In the genomic region with DNA sequence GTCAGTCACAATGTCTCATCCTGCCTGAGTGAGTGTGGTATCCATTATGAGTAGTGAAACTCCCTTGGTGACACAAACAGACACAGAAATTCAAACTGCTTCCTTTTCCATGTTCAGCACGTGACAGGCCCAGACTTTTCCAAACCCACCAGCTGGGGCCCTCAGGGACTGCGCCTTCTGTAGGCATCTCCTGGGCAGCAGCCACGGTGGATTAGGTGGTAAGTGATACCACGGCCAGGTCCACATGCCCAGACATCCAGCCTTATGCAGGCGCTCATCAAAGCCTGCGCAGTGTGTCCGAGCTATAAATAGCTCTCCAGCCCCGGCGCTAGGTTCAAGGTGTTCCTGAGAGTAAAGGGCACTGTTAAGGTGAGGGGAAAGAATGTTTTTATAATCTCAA, we compare ENCODE assay signal across 23 mouse cellular contexts. TPM values are rescaled to one million over a fixed set of nuclear protein-coding genes. Genes with fewer than 3 reads are reported as not detected.
A peak's percentile ranks its signal among the peaks of the same experiment; 100 is the strongest.
DNase-seq lines count a peak whose midpoint lies in the region; ATAC-seq and TF ChIP-seq lines count a peak whose summit lies in the region.
"Had no signal": no experiment of that assay in that cellular context is flagged by ENCODE, and none has a peak within 500 bp of the region (broad histone marks: within the 10 kb centered on the region; RNA-seq: fewer than 3 reads in every experiment).

No protein-coding gene starts in this region.

- H3K27me3 ChIP-seq in CH12.LX (replicated peaks) = peaks cover 18% of the 10 kb centered on the region
- no peaks in the 10 kb centered on the region for H3K27me3 ChIP-seq in heart, adult 2 months (ENCODE audit: control insufficient read depth, insufficient read depth, low read length)
- H3K27me3 ChIP-seq in heart, embryonic 16.5 days (ENCODE audit: control insufficient read depth, insufficient read depth, low read length) = no peaks in the 10 kb centered on the region
- no peaks in the 10 kb centered on the region for H3K27me3 ChIP-seq in midbrain, embryonic 13.5 days
- H3K27me3 ChIP-seq in hindbrain, embryonic 13.5 days = no peaks in the 10 kb centered on the region
- H3K27me3 ChIP-seq: embryonic facial prominence, embryonic 12.5 days; intestine, embryonic 15.5 days; neural tube, embryonic 15.5 days had no signal

- TF ChIP-seq CTCF in CH12.LX (conservative IDR thresholded peaks at IDR 0.05 in 1 of 2, IDR thresholded peaks at IDR 0.05 in 1 of 2; ENCODE audit: low read depth in 2 of 2, low read length in 2 of 2) = no peak
- TF ChIP-seq CTCF in heart, adult 2 months (IDR thresholded peaks at IDR 0.05) = no peak

- H3K4me2 ChIP-seq in CH12.LX (ENCODE audit: insufficient read depth, low read depth, poor library complexity, severe bottlenecking) = no peak overlapping the region
- no peak overlapping the region for H3K4me2 ChIP-seq in heart, embryonic 16.5 days (ENCODE audit: low read depth, low read length)
- no peak overlapping the region for H3K4me2 ChIP-seq in midbrain, embryonic 13.5 days (replicated peaks)
- no peak overlapping the region for H3K4me2 ChIP-seq in hindbrain, embryonic 13.5 days
- H3K4me2 ChIP-seq: embryonic facial prominence, embryonic 12.5 days; hindbrain, embryonic 14.5 days; intestine, embryonic 15.5 days; liver, embryonic 12.5 days; lung, embryonic 14.5 days; midbrain, embryonic 11.5 days; neural tube, embryonic 15.5 days had no signal

- peak; percentile 22 for DNase-seq in cerebellum, adult 9-11 months
- DNase-seq in cerebellum, adult 9-10 months = no peak
- DNase-seq in CH12.LX (ENCODE audit: extremely low read depth) = no peak
- DNase-seq in heart, adult 2 months = peak; percentile 30 to 52
- no peak for DNase-seq in right cerebral cortex, postnatal 14 days
- DNase-seq: adrenal gland, adult 8-10 months; cerebellum, adult 11 months; cerebellum, postnatal 36 days; lung, embryonic 14.5 days; spleen, adult 18-20 months; thymus, adult 2 months had no signal

- no peaks in the 10 kb centered on the region for H3K9me3 ChIP-seq in CH12.LX (replicated peaks; ENCODE audit: low read length)
- H3K9me3 ChIP-seq in heart, embryonic 16.5 days (replicated peaks; ENCODE audit: control insufficient read depth, low read length) = no peaks in the 10 kb centered on the region
- H3K9me3 ChIP-seq in midbrain, embryonic 13.5 days = no peaks in the 10 kb centered on the region
- H3K9me3 ChIP-seq in hindbrain, embryonic 13.5 days = no peaks in the 10 kb centered on the region
- H3K9me3 ChIP-seq: embryonic facial prominence, embryonic 12.5 days; intestine, embryonic 15.5 days; liver, embryonic 12.5 days; neural tube, embryonic 15.5 days had no signal

- no peaks in the 10 kb centered on the region for H3K79me2 ChIP-seq in CH12.LX (replicated peaks; ENCODE audit: control insufficient read depth, extremely low read depth, insufficient read depth, poor library complexity, severe bottlenecking)
- no peaks in the 10 kb centered on the region for H3K79me2 ChIP-seq in heart, adult 2 months (replicated peaks; ENCODE audit: control insufficient read depth, insufficient read depth, low read length)

- dilution Hi-C loops in CH12.LX (cut with MboI; ENCODE audit: extremely low pct_ligation_motif_present, extremely low pct_unique_long_range_greater_than_20kb, low sequenced_read_pairs) = no loop called here

- H3K4me3 ChIP-seq in CH12.LX (replicated peaks in 1 of 3; ENCODE audit: low read depth in 2 of 3, low read length in 2 of 3, poor library complexity in 1 of 3) = no peak overlapping the region
- H3K4me3 ChIP-seq in heart, adult 2 months = no peak overlapping the region
- no peak overlapping the region for H3K4me3 ChIP-seq in heart, embryonic 16.5 days (ENCODE audit: low read length)
- H3K4me3 ChIP-seq in midbrain, embryonic 13.5 days (replicated peaks) = no peak overlapping the region
- no peak overlapping the region for H3K4me3 ChIP-seq in hindbrain, embryonic 13.5 days
- H3K4me3 ChIP-seq: embryonic facial prominence, embryonic 12.5 days; intestine, embryonic 15.5 days; liver, embryonic 12.5 days; neural tube, embryonic 15.5 days had no signal

- in situ Hi-C loops in CH12.LX (cut with MboI; ENCODE audit: low pct_ligation_motif_present, low pct_unique_long_range_greater_than_20kb, low sequenced_read_pairs) = no loop called here

- intact Hi-C loops in heart, adult 2 months (cut with DNase I) = no loop called here

- ATAC-seq in heart, embryonic 16.5 days (replicated peaks; ENCODE audit: extremely low read depth, insufficient read depth, low FRiP score) = peak; percentile 37; the same call in 1 of the 2 replicates
- ATAC-seq in midbrain, embryonic 13.5 days = no peak
- ATAC-seq in hindbrain, embryonic 13.5 days (ENCODE audit: low FRiP score) = no peak
- ATAC-seq: forebrain, embryonic 16.5 days; intestine, embryonic 15.5 days; liver, embryonic 12.5 days had no signal

- no peaks in the 10 kb centered on the region for H3K36me3 ChIP-seq in CH12.LX (replicated peaks in 1 of 2; ENCODE audit: control insufficient read depth in 1 of 2, insufficient read depth in 1 of 2, low read length in 1 of 2)
- no peaks in the 10 kb centered on the region for H3K36me3 ChIP-seq in heart, adult 2 months (ENCODE audit: control insufficient read depth, insufficient read depth, low read length)
- no peaks in the 10 kb centered on the region for H3K36me3 ChIP-seq in heart, embryonic 16.5 days (ENCODE audit: control insufficient read depth, insufficient read depth)
- H3K36me3 ChIP-seq in midbrain, embryonic 13.5 days = no peaks in the 10 kb centered on the region
- no peaks in the 10 kb centered on the region for H3K36me3 ChIP-seq in hindbrain, embryonic 13.5 days
- H3K36me3 ChIP-seq: embryonic facial prominence, embryonic 12.5 days; intestine, embryonic 15.5 days; liver, embryonic 12.5 days; neural tube, embryonic 15.5 days had no signal

- TF ChIP-seq EP300 in CH12.LX (IDR thresholded peaks at IDR 0.05; ENCODE audit: low read length) = no peak
- TF ChIP-seq EP300 in heart, adult 2 months (IDR thresholded peaks at IDR 0.05; ENCODE audit: insufficient read depth, low read depth, low read length) = no peak

- WGBS in heart, adult 2 months = 56% methylated on average over 9 of the region's 9 CpGs
- 45% methylated on average over 9 of the region's 9 CpGs for WGBS in heart, embryonic 16.5 days
- WGBS in midbrain, embryonic 13.5 days = 87% methylated on average over 9 of the region's 9 CpGs
- WGBS in hindbrain, embryonic 13.5 days = 78% methylated on average over 9 of the region's 9 CpGs

- H3K9ac ChIP-seq in CH12.LX (ENCODE audit: insufficient read depth, low read depth) = no peak overlapping the region
- no peak overlapping the region for H3K9ac ChIP-seq in heart, adult 2 months (ENCODE audit: low read depth, low read length)
- H3K9ac ChIP-seq in heart, embryonic 16.5 days (ENCODE audit: low read length) = no peak overlapping the region
- no peak overlapping the region for H3K9ac ChIP-seq in midbrain, embryonic 13.5 days (replicated peaks)
- H3K9ac ChIP-seq in hindbrain, embryonic 13.5 days = no peak overlapping the region
- H3K9ac ChIP-seq: embryonic facial prominence, embryonic 12.5 days; hindbrain, embryonic 14.5 days; intestine, embryonic 15.5 days; liver, embryonic 12.5 days; lung, embryonic 14.5 days; neural tube, embryonic 15.5 days had no signal

- no peak for TF ChIP-seq RAD21 in CH12.LX (IDR thresholded peaks at IDR 0.05; ENCODE audit: low read depth, low read length)

- no peak overlapping the region for H3K27ac ChIP-seq in CH12.LX (ENCODE audit: insufficient read depth, low read depth)
- H3K27ac ChIP-seq in heart, adult 2 months = peak overlapping the region; percentile 17; the same call in 1 of the 2 replicates
- H3K27ac ChIP-seq in heart, embryonic 16.5 days (ENCODE audit: low read length) = no peak overlapping the region
- no peak overlapping the region for H3K27ac ChIP-seq in midbrain, embryonic 13.5 days
- H3K27ac ChIP-seq in hindbrain, embryonic 13.5 days = no peak overlapping the region
- H3K27ac ChIP-seq: embryonic facial prominence, embryonic 12.5 days; hindbrain, embryonic 14.5 days; intestine, embryonic 15.5 days; kidney, postnatal 0 days; liver, embryonic 12.5 days; macrophage; neural tube, embryonic 15.5 days had no signal

- peaks cover 0 to 4% of the 10 kb centered on the region in 2 experiments; a peak in 1 of 4 replicates for H3K4me1 ChIP-seq in CH12.LX (ENCODE audit: control insufficient read depth in 1 of 2, insufficient read depth in 2 of 2)
- no peaks in the 10 kb centered on the region for H3K4me1 ChIP-seq in heart, adult 2 months (ENCODE audit: control insufficient read depth, insufficient read depth, low read length)
- H3K4me1 ChIP-seq in heart, embryonic 16.5 days (ENCODE audit: control insufficient read depth, insufficient read depth, low read length) = no peaks in the 10 kb centered on the region
- H3K4me1 ChIP-seq in midbrain, embryonic 13.5 days (replicated peaks) = no peaks in the 10 kb centered on the region
- 0 out of 2 replicates have a peak, but pooled peaks cover under 1% of the 10 kb centered on the region for H3K4me1 ChIP-seq in hindbrain, embryonic 13.5 days (replicated peaks)
- H3K4me1 ChIP-seq: embryonic facial prominence, embryonic 12.5 days; intestine, embryonic 15.5 days; liver, embryonic 12.5 days; neural tube, embryonic 15.5 days had no signal

- TF ChIP-seq POLR2A in CH12.LX (IDR thresholded peaks at IDR 0.05; ENCODE audit: low read depth, low read length) = no peak
- TF ChIP-seq POLR2A in heart, adult 2 months (IDR thresholded peaks at IDR 0.05; ENCODE audit: insufficient read depth, low read depth, low read length) = no peak

TF ChIP-seq in CH12.LX, 34 proteins besides CTCF, POLR2A, EP300 and RAD21 (continues in another document):
- TF ChIP-seq JUN (IDR thresholded peaks at IDR 0.05; ENCODE audit: insufficient read depth, low read depth, low read length) (no peak), MAX (IDR thresholded peaks at IDR 0.05; ENCODE audit: low read length) (no peak)

RNA-seq across cellular contexts. Expression of gene Ccsap, which starts 12.0 kb away (rescaled TPM):
- total RNA-seq in CH12.LX (2012; rRNA removed) (4.4 and 5.0 TPM in 2 replicates), CH12.LX (2014; rRNA removed) (4.2 and 5.4 TPM in 2 replicates)
- 5.2 and 6.2 TPM in 2 replicates for polyA plus RNA-seq in CH12.LX (2012; ENCODE audit: insufficient read length, low read depth)
- under 1 TPM; 0.68 to 0.81 TPM for total RNA-seq in heart, adult 2 months (2021)
- polyA plus RNA-seq in heart, adult 2 months (2012; rRNA removed) = 0.18 and 0.70 TPM in 2 replicates
- 2.3 and 2.7 TPM in 2 replicates for polyA plus RNA-seq in heart, embryonic 16.5 days (2015; fragmentation: Nextera tagmentation; extraction: Ambion mirVana)
- polyA plus RNA-seq in midbrain, embryonic 13.5 days (2015; fragmentation: Nextera tagmentation; extraction: Ambion mirVana) = 4.0 and 5.1 TPM in 2 replicates
- polyA plus RNA-seq in hindbrain, embryonic 13.5 days (2015; fragmentation: Nextera tagmentation; extraction: Ambion mirVana) = 4.0 and 4.1 TPM in 2 replicates

RNA-seq across cellular contexts. Expression of gene Acta1, which starts 22.5 kb away (rescaled TPM):
- total RNA-seq in CH12.LX (2012; rRNA removed) (0.08 TPM in 1 of 2 replicates, not detected in the other), CH12.LX (2014; rRNA removed) (not detected in 2 replicates)
- polyA plus RNA-seq in CH12.LX (2012; ENCODE audit: insufficient read length, low read depth) = 0.27 and 0.91 TPM in 2 replicates
- 100 to 1,000 TPM; 229 to 294 TPM for total RNA-seq in heart, adult 2 months (2021)
- 1,051 and 1,757 TPM in 2 replicates for polyA plus RNA-seq in heart, adult 2 months (2012; rRNA removed)
- polyA plus RNA-seq in heart, embryonic 16.5 days (2015; fragmentation: Nextera tagmentation; extraction: Ambion mirVana) = 195 and 247 TPM in 2 replicates
- polyA plus RNA-seq in midbrain, embryonic 13.5 days (2015; fragmentation: Nextera tagmentation; extraction: Ambion mirVana) = 2.3 and 3.1 TPM in 2 replicates
- polyA plus RNA-seq in hindbrain, embryonic 13.5 days (2015; fragmentation: Nextera tagmentation; extraction: Ambion mirVana) = 7.4 and 9.9 TPM in 2 replicates
- polyA plus RNA-seq: macrophage; midbrain, embryonic 11.5 days had no signal

Comparison
In these comparisons a context has a peak if more than half of its experiments do, and no peak if none do; other contexts are left out.
1. DNase-seq: peak in cerebellum, adult 9-11 months (single experiment) and heart, adult 2 months (2 of 2); none in cerebellum, adult 9-10 months (single experiment), CH12.LX (single experiment) and right cerebral cortex, postnatal 14 days (single experiment).
2. RNA of gene Acta1, which starts 22.5 kb away (polyA plus RNA-seq): 1,051 to 1,757 TPM in heart, adult 2 months and 195 to 247 TPM in heart, embryonic 16.5 days; 7.4 to 9.9 TPM in hindbrain, embryonic 13.5 days, 2.3 to 3.1 TPM in midbrain, embryonic 13.5 days and 0.27 to 0.91 TPM in CH12.LX; every median in the first group is over 10 times any median in the second.